Mouse (Mus musculus) CH12.LX (cell line): Measurements from ENCODE around the gene Defb5.

Experiments used
- BHLHE40 ChIP-seq: IDR thresholded peaks from 2 replicates; pipeline ENCODE4 v1.6.1; 2011; ENCODE audit warnings: mild to moderate bottlenecking, low read depth, low read length, improper control_type of control experiment
- CHD1 ChIP-seq: IDR thresholded peaks from 2 replicates; pipeline ENCODE4 v1.6.1; 2012; ENCODE audit warnings: low read depth, low read length, improper control_type of control experiment, inconsistent platforms
- CHD2 ChIP-seq: IDR thresholded peaks from 2 replicates; pipeline ENCODE4 v1.6.1; 2011; ENCODE audit warnings: low read length, improper control_type of control experiment
- CTCF ChIP-seq, 2 experiments: IDR thresholded peaks in 1 of 2; conservative IDR thresholded peaks in 1 of 2; 2 replicates each; pipeline ENCODE4 v1.5.1; 2011 to 2012; ENCODE audit warnings: low read depth in 2 of 2, low read length in 2 of 2, improper control_type of control experiment in 1 of 2, inconsistent platforms in 1 of 2, mild to moderate bottlenecking in 1 of 2, moderate library complexity in 1 of 2
- EP300 ChIP-seq: IDR thresholded peaks from 2 replicates; pipeline ENCODE4 v1.6.1; 2011; ENCODE audit warnings: low read length, improper control_type of control experiment
- GABPA ChIP-seq: IDR thresholded peaks from 2 replicates; pipeline ENCODE4 v1.6.1; 2012; ENCODE audit warnings: low read depth, low read length, improper control_type of control experiment, inconsistent platforms; ENCODE audit not compliant: insufficient replicate concordance
- JUN ChIP-seq: IDR thresholded peaks from 2 replicates; pipeline ENCODE4 v1.6.1; 2011; ENCODE audit warnings: low read depth, mild to moderate bottlenecking, low read length, improper control_type of control experiment, moderate library complexity; ENCODE audit not compliant: insufficient read depth
- MAZ ChIP-seq: IDR thresholded peaks from 2 replicates; pipeline ENCODE4 v1.6.1; 2012; ENCODE audit warnings: low read depth, mild to moderate bottlenecking, inconsistent platforms, low read length, improper control_type of control experiment, moderate library complexity
- MXI1 ChIP-seq: IDR thresholded peaks from 2 replicates; pipeline ENCODE4 v1.6.1; 2011; ENCODE audit warnings: mild to moderate bottlenecking, low read depth, low read length, improper control_type of control experiment
- POLR2A ChIP-seq: IDR thresholded peaks from 2 replicates; pipeline ENCODE4 v1.6.1; 2011; ENCODE audit warnings: low read depth, mild to moderate bottlenecking, improper control_type of control experiment, low read length
- RCOR1 ChIP-seq: conservative IDR thresholded peaks from 2 replicates; pipeline ENCODE4 v1.6.1; 2012; ENCODE audit warnings: low read depth, mild to moderate bottlenecking, inconsistent platforms, low read length, improper control_type of control experiment
- SMC3 ChIP-seq: IDR thresholded peaks from 2 replicates; pipeline ENCODE4 v1.6.1; 2011; ENCODE audit warnings: low read depth, low read length, improper control_type of control experiment
- ZMIZ1 ChIP-seq: IDR thresholded peaks from 2 replicates; pipeline ENCODE4 v1.6.1; 2012; ENCODE audit warnings: low read depth, mild to moderate bottlenecking, inconsistent platforms, low read length, improper control_type of control experiment
- ZNF384 ChIP-seq: IDR thresholded peaks from 2 replicates; pipeline ENCODE4 v1.6.1; 2012; ENCODE audit warnings: low read depth, low read length, improper control_type of control experiment, inconsistent platforms

GRCm38 (mm10) chr8:19239616-19240015, 7.8 kb upstream of the Defb5 start, which contains the start of gene Defb46:
- TF ChIP-seq MXI1: no peak
- TF ChIP-seq ZMIZ1: no peak
- no peak for TF ChIP-seq POLR2A
- TF ChIP-seq BHLHE40: no peak
- TF ChIP-seq CTCF (conservative IDR thresholded peaks at IDR 0.05 in 1 of 2, IDR thresholded peaks at IDR 0.05 in 1 of 2; ENCODE audit: low read depth in 2 of 2, low read length in 2 of 2): no peak
- no peak for TF ChIP-seq ZNF384
- no peak for TF ChIP-seq SMC3
- no peak for TF ChIP-seq MAZ
- no peak for TF ChIP-seq CHD2
- TF ChIP-seq EP300: no peak
- TF ChIP-seq JUN: no peak
- TF ChIP-seq RCOR1: no peak
- no peak for TF ChIP-seq GABPA
- TF ChIP-seq CHD1: no peak
